Mouse (Mus musculus): ENCODE results near the gene Gm11492. TPM values are rescaled to one million over a fixed set of nuclear protein-coding genes. Genes with fewer than 3 reads are reported as not detected.

Gene Gm11492
- polyA plus RNA-seq, 1 experiment from 2014 or later = not detected

- H3K9ac ChIP-seq (replicated peaks) = no peak overlapping the region
- no peak overlapping the region for H3K4me3 ChIP-seq (replicated peaks)
- peaks cover 100% of the 10 kb centered on the region for H3K36me3 ChIP-seq
- H3K4me2 ChIP-seq = no peak overlapping the region
- H3K9me3 ChIP-seq = no peaks in the 10 kb centered on the region
- no peaks in the 10 kb centered on the region for H3K27me3 ChIP-seq
- ATAC-seq (ENCODE audit: insufficient number of reproducible peaks, insufficient read depth, low FRiP score, low TSS enrichment, low read depth) = no peak
- H3K4me1 ChIP-seq (replicated peaks) = no peaks in the 10 kb centered on the region
- H3K27ac ChIP-seq = no peak overlapping the region
- 94% methylated on average over 2 of the region's 2 CpGs for WGBS
Measured at GRCm38 (mm10) chr11:87603571-87603970, 37.1 kb downstream of the Gm11492 start.

DNA sequence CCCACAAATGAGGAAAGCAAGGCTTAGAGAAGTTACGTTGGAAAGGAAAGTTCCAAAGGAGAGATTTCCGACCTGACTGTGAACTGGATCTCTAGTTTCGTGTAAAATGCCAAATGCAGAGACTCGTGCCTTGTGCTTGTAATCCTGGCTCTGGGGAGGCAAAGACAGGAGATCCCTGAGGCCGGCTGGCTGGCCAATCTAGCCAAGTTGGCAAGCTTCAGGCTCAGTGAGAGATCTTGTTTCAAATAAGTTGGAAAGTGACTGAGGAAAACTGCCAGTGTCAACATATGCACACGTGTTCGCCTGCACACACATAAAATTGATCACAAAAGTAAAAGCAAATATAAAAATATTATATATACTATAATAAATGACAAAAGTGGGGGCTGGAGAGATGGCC lies 42.8 kb downstream of the Gm11492 start:
- H3K36me3 ChIP-seq = peaks cover 99% of the 10 kb centered on the region
- H3K27me3 ChIP-seq = no peaks in the 10 kb centered on the region
- ATAC-seq (ENCODE audit: insufficient number of reproducible peaks, insufficient read depth, low FRiP score, low TSS enrichment, low read depth) = no peak
- H3K4me2 ChIP-seq = no peak overlapping the region
- no peaks in the 10 kb centered on the region for H3K4me1 ChIP-seq (replicated peaks)
- no peak overlapping the region for H3K27ac ChIP-seq
- H3K9me3 ChIP-seq = no peaks in the 10 kb centered on the region
- H3K4me3 ChIP-seq (replicated peaks) = no peak overlapping the region
- 87% methylated on average over 7 of the region's 7 CpGs for WGBS
- no peak overlapping the region for H3K9ac ChIP-seq (replicated peaks)

DNA sequence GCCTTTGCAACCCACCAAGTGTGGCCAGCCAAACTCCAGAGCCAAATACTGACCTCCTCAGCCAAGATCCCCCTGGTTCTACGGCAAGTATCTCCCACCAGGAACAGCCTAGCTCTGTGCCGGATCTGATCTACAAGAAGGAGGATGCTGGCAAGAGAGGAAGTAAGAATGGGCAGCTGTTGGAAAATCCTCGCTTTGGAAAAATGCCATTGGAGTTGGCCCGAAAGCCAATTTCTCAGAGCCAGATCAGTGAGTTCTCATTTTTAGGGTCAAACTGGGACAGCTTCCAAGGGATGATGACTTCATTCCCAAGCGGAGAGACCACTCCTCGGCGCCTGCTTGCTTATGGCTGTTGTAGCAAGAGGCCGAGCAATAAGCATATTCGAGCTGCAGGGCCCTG lies 45.1 kb downstream of the Gm11492 start:
- no peak for ATAC-seq (ENCODE audit: insufficient number of reproducible peaks, insufficient read depth, low FRiP score, low TSS enrichment, low read depth)
- Histone ChIP-seq H3K36me3 (peaks cover 99% of the 10 kb centered on the region), H3K9me3 (0 out of 2 replicates have a peak, but pooled peaks cover under 1% of the 10 kb centered on the region), H3K27ac (no peak overlapping the region), H3K4me3 (replicated peaks) (no peak overlapping the region), H3K4me2 (no peak overlapping the region), H3K4me1 (replicated peaks) (no peaks in the 10 kb centered on the region), H3K9ac (replicated peaks) (no peak overlapping the region), H3K27me3 (no peaks in the 10 kb centered on the region)
- 90% methylated on average over 9 of the region's 9 CpGs for WGBS

DNA sequence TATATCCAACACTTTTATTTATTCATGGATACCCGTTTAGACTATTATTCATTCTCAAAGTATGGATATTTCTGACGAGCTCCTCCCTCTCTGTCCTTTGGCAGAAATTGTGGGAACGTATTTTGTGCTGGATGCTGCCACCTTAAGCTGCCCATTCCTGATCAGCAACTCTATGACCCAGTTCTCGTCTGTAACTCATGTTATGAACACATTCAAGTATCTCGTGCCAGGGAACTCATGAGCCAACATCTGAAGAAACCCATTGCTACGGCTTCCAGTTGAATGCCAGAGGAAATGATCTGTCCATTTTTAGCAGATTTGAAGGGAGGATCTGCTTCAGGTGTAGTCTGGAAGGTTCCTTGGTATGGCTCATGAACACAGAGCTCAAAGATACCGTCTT lies 47.5 kb downstream of the Gm11492 start:
- Histone ChIP-seq H3K4me3 (replicated peaks) (no peak overlapping the region), H3K27ac (no peak overlapping the region), H3K9me3 (peaks cover 7% of the 10 kb centered on the region), H3K4me1 (replicated peaks) (no peaks in the 10 kb centered on the region), H3K4me2 (no peak overlapping the region), H3K27me3 (no peaks in the 10 kb centered on the region), H3K9ac (replicated peaks) (no peak overlapping the region), H3K36me3 (peaks cover 99% of the 10 kb centered on the region)
- WGBS = 93% methylated on average over 7 of the region's 7 CpGs
- ATAC-seq (ENCODE audit: insufficient number of reproducible peaks, insufficient read depth, low FRiP score, low TSS enrichment, low read depth) = no peak

GRCm38 (mm10) chr11:87615551-87615950 lies 49.1 kb downstream of the Gm11492 start:
- Histone ChIP-seq H3K4me3 (replicated peaks) (no peak overlapping the region), H3K27ac (no peak overlapping the region), H3K9ac (replicated peaks) (no peak overlapping the region), H3K4me2 (no peak overlapping the region), H3K9me3 (peaks cover 7% of the 10 kb centered on the region), H3K27me3 (no peaks in the 10 kb centered on the region), H3K4me1 (replicated peaks) (no peaks in the 10 kb centered on the region), H3K36me3 (peaks cover 93% of the 10 kb centered on the region)
- no peak for ATAC-seq (ENCODE audit: insufficient number of reproducible peaks, insufficient read depth, low FRiP score, low TSS enrichment, low read depth)
- WGBS = 93% methylated on average over 5 of the region's 5 CpGs

DNA sequence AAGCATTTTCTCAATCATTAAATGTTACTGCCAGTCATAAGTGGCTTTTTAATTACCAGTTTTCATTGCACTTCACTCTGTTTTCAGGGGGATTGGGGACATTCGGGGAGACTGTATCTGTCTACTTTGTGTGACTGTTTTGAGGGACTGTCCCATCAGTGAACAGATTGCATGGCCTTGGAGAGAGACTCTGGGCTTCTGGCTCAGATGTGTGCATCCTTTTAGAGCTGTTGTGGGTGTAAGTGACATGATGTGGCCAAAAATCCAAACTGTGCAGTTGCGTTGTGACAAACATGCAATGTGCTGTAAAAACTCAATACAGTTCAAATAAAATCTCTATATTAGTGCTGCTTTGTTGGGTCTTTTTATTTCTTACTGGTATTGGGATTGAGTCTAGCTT lies 49.5 kb downstream of the Gm11492 start:
- WGBS = 97% methylated on average over 2 of the region's 2 CpGs
- H3K36me3 ChIP-seq = peaks cover 93% of the 10 kb centered on the region
- H3K4me3 ChIP-seq (replicated peaks) = no peak overlapping the region
- no peak overlapping the region for H3K4me2 ChIP-seq
- no peak overlapping the region for H3K27ac ChIP-seq
- no peak for ATAC-seq (ENCODE audit: insufficient number of reproducible peaks, insufficient read depth, low FRiP score, low TSS enrichment, low read depth)
- H3K9ac ChIP-seq (replicated peaks) = no peak overlapping the region
- H3K9me3 ChIP-seq = peaks cover 7% of the 10 kb centered on the region
- no peaks in the 10 kb centered on the region for H3K27me3 ChIP-seq
- H3K4me1 ChIP-seq (replicated peaks) = no peaks in the 10 kb centered on the region

DNA sequence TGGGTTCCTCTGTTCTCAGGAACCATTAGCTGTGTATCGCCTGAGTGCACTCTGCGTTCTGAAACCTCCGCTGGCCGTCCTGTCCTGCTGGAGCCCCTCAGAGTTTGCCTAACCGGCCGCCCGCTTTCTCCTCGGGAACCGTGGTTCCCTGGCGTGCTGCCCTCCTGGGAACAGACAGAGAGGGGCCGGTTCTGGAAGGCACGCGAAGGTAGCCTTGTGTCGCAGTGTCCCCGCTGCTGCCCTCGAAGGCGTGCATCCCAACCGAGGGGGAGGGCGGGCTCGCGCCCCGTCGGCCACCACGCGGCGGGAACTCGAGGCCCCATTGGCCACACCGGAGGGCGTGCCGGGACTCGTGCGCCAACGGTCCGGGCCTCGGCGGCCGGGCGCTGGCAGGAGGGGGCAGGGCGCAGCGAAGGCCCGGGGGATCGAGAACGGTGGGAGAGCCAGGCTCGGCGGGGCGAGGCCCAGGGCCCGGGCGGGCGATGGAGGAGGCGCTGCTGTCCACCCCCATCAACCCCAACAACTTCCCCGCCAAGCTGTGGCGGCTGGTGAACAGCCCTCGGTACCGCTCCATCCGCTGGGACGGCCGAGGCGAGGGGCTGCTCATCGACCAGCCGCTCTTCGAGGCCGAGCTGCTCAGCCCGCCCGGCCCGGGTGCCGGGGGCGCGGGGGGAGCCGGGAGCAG lies 50.5 kb downstream of the Gm11492 start, which contains the start of gene Hsf5:
TSS of gene Hsf5 (plus strand) at position 375 of the 685 bp plus-strand sequence.
- peaks cover 87% of the 10 kb centered on the region for H3K36me3 ChIP-seq
- WGBS = 88% methylated on average over 65 of the region's 69 CpGs
- no peak; the same call in 1 of the 2 replicates for ATAC-seq (ENCODE audit: insufficient number of reproducible peaks, insufficient read depth, low FRiP score, low TSS enrichment, low read depth)
- H3K27ac ChIP-seq = no peak within 1 kb of the TSS
- no peaks in the 10 kb centered on the region for H3K4me1 ChIP-seq (replicated peaks)
- no peaks in the 10 kb centered on the region for H3K27me3 ChIP-seq
- H3K4me3 ChIP-seq (replicated peaks) = no peak within 1 kb of the TSS
- no peak within 1 kb of the TSS for H3K4me2 ChIP-seq
- H3K9me3 ChIP-seq = peaks cover 7% of the 10 kb centered on the region
- H3K9ac ChIP-seq (replicated peaks) = no peak within 1 kb of the TSS

DNA sequence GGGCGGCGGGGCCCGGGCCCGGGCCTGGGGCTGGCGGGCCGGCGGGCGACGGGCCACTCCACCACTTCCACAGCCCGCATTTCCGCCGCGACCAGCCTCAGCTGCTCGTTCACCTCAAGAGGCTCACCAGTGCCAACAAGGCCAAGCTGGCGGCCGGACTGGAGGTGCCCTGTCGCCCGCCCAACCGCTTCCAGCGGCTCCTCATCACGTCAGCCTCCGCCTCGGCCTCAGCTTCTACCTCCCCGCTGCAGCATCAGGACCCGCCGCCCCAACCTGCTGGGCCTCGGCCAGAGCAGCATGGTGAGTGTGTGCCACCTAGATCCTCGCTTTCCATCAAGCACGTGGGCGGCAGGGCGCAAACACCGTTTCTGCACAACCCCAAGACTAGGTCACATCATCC lies 51.2 kb downstream of the Gm11492 start:
- peaks cover 86% of the 10 kb centered on the region for H3K36me3 ChIP-seq

More for the DNA sequence above, 51.2 kb downstream of the Gm11492 start:
- Histone ChIP-seq H3K4me1 (replicated peaks) (no peaks in the 10 kb centered on the region), H3K4me2 (no peak overlapping the region), H3K9ac (replicated peaks) (no peak overlapping the region), H3K27me3 (no peaks in the 10 kb centered on the region), H3K9me3 (peaks cover 7% of the 10 kb centered on the region), H3K27ac (no peak overlapping the region), H3K4me3 (replicated peaks) (no peak overlapping the region)
- WGBS = 91% methylated on average over 32 of the region's 32 CpGs
- ATAC-seq (ENCODE audit: insufficient number of reproducible peaks, insufficient read depth, low FRiP score, low TSS enrichment, low read depth) = no peak

Other genes with a start within 250 kb of the Gm11492 start
- gene Ppm1e, start 207.6 kb upstream of the Gm11492 start, polyA plus RNA-seq (2016; fragmentation: Nextera tagmentation; extraction: Ambion mirVana) = 2.1 and 3.0 TPM in 2 replicates
- 11.8 and 12.3 TPM in 2 replicates for gene Rad51c, start 161.7 kb upstream of the Gm11492 start, polyA plus RNA-seq (2016; fragmentation: Nextera tagmentation; extraction: Ambion mirVana)
- gene Tex14, start 161.6 kb upstream of the Gm11492 start, polyA plus RNA-seq (2016; fragmentation: Nextera tagmentation; extraction: Ambion mirVana) = 0.47 and 0.81 TPM in 2 replicates
- 10.7 and 10.9 TPM in 2 replicates for gene Sept4, start 2.2 kb downstream of the Gm11492 start, polyA plus RNA-seq (2016; fragmentation: Nextera tagmentation; extraction: Ambion mirVana)
- 53.4 and 54.0 TPM in 2 replicates for gene Mtmr4, start 25.5 kb downstream of the Gm11492 start, polyA plus RNA-seq (2016; fragmentation: Nextera tagmentation; extraction: Ambion mirVana)
- 0.19 and 0.21 TPM in 2 replicates for gene Hsf5, start 50.5 kb downstream of the Gm11492 start, polyA plus RNA-seq (2016; fragmentation: Nextera tagmentation; extraction: Ambion mirVana)
- 2.8 and 4.0 TPM in 2 replicates for gene Rnf43, start 96.1 kb downstream of the Gm11492 start, polyA plus RNA-seq (2016; fragmentation: Nextera tagmentation; extraction: Ambion mirVana)
- gene Supt4a, start 170.9 kb downstream of the Gm11492 start, polyA plus RNA-seq (2016; fragmentation: Nextera tagmentation; extraction: Ambion mirVana) = 167 TPM in 2 replicates
- 5.7 and 5.9 TPM in 2 replicates for gene Tspoap1, start 193.9 kb downstream of the Gm11492 start, polyA plus RNA-seq (2016; fragmentation: Nextera tagmentation; extraction: Ambion mirVana)
- 1.7 and 2.6 TPM in 2 replicates for gene Mpo, start 226.9 kb downstream of the Gm11492 start, polyA plus RNA-seq (2016; fragmentation: Nextera tagmentation; extraction: Ambion mirVana)

All from limb, embryonic 12.5 days (tissue).